In genomic region chr11:98740393-98741050, GRCm38 (mm10) we compare ENCODE assay signal across 8 mouse cellular contexts. TPM values are rescaled to one million over a fixed set of nuclear protein-coding genes. Genes with fewer than 3 reads are reported as not detected.
DNase-seq lines count a peak whose midpoint lies in the region; ATAC-seq and TF ChIP-seq lines count a peak whose summit lies in the region.

Gene Thra, plus strand, starts transcription at chr11:98740638.

- peaks cover 5% of the 10 kb centered on the region for H3K36me3 ChIP-seq in erythroblast, embryonic 14.5 days (ENCODE audit: control insufficient read depth)
- no peaks in the 10 kb centered on the region for H3K36me3 ChIP-seq in heart, embryonic 12.5 days
- H3K36me3 ChIP-seq in kidney, postnatal 0 days (ENCODE audit: insufficient read depth, low read length), result no peaks in the 10 kb centered on the region
- H3K36me3 ChIP-seq in liver, embryonic 11.5 days (ENCODE audit: control insufficient read depth, insufficient read depth, low read length), result no peaks in the 10 kb centered on the region

- peak; percentile 75 for ATAC-seq in heart, embryonic 12.5 days (ENCODE audit: insufficient number of reproducible peaks, low FRiP score)
- peak; percentile 31 for ATAC-seq in kidney, postnatal 0 days (replicated peaks; ENCODE audit: low FRiP score, low read depth)
- peak; percentile 83 for ATAC-seq in liver, embryonic 11.5 days (replicated peaks; ENCODE audit: low FRiP score)

- H3K9me3 ChIP-seq in erythroblast, embryonic 14.5 days (ENCODE audit: control insufficient read depth, low read length), result no peaks in the 10 kb centered on the region
- H3K9me3 ChIP-seq in heart, embryonic 12.5 days (replicated peaks), result no peaks in the 10 kb centered on the region
- no peaks in the 10 kb centered on the region for H3K9me3 ChIP-seq in kidney, postnatal 0 days (replicated peaks; ENCODE audit: low read length)
- no peaks in the 10 kb centered on the region for H3K9me3 ChIP-seq in liver, embryonic 11.5 days (ENCODE audit: control insufficient read depth, low read length)

- H3K4me3 ChIP-seq in bone marrow, adult 2 months (replicated peaks; ENCODE audit: control insufficient read depth, low read depth, low read length), result peak within 1 kb of the TSS; percentile 59
- peak within 1 kb of the TSS; percentile 84 for H3K4me3 ChIP-seq in erythroblast, embryonic 14.5 days (replicated peaks)
- peak within 1 kb of the TSS; percentile 87 for H3K4me3 ChIP-seq in heart, embryonic 12.5 days
- H3K4me3 ChIP-seq in kidney, postnatal 0 days (replicated peaks; ENCODE audit: low read depth, low read length), result peak within 1 kb of the TSS; percentile 97
- peak within 1 kb of the TSS; percentile 94 for H3K4me3 ChIP-seq in liver, embryonic 11.5 days (ENCODE audit: low read depth, low read length)

- 0 out of 2 replicates have a peak within 1 kb of the TSS, but pooled peaks have one; percentile 22 for H3K27ac ChIP-seq in bone marrow, adult 2 months (ENCODE audit: control insufficient read depth, insufficient read depth, low read depth, low read length, poor library complexity)
- peak within 1 kb of the TSS; percentile 92 for H3K27ac ChIP-seq in heart, embryonic 12.5 days (ENCODE audit: poor library complexity, severe bottlenecking)
- peak within 1 kb of the TSS; percentile 95 for H3K27ac ChIP-seq in kidney, postnatal 0 days
- peak within 1 kb of the TSS; percentile 80 for H3K27ac ChIP-seq in liver, embryonic 11.5 days (ENCODE audit: low read depth, low read length)

- peak within 1 kb of the TSS; percentile 80 for H3K4me2 ChIP-seq in heart, embryonic 12.5 days
- H3K4me2 ChIP-seq in kidney, postnatal 0 days (ENCODE audit: low read length), result peak within 1 kb of the TSS; percentile 84
- H3K4me2 ChIP-seq in liver, embryonic 11.5 days, result peak within 1 kb of the TSS; percentile 98

- H3K27me3 ChIP-seq in erythroblast, embryonic 14.5 days (ENCODE audit: control insufficient read depth), result no peaks in the 10 kb centered on the region
- no peaks in the 10 kb centered on the region for H3K27me3 ChIP-seq in heart, embryonic 12.5 days (replicated peaks)
- H3K27me3 ChIP-seq in kidney, postnatal 0 days (ENCODE audit: insufficient read depth, low read length), result no peaks in the 10 kb centered on the region
- H3K27me3 ChIP-seq in liver, embryonic 11.5 days (replicated peaks; ENCODE audit: control insufficient read depth, insufficient read depth, low read length), result no peaks in the 10 kb centered on the region

- peak; percentile 61 for DNase-seq in ES-CJ7 (ENCODE audit: low read depth, low spot score)
- peak; percentile 86 for DNase-seq in kidney, postnatal 0 days (ENCODE audit: low spot score)
- DNase-seq in liver, embryonic 11.5 days (ENCODE audit: low spot score), result peak; percentile 86
- peak; percentile 62 for DNase-seq in naive thymus-derived CD4-positive, alpha-beta T cell, adult 2 months (ENCODE audit: low read depth)
- DNase-seq in urinary bladder, adult 2 months (ENCODE audit: low spot score), result peak; percentile 57

- peaks cover 5% of the 10 kb centered on the region for H3K4me1 ChIP-seq in bone marrow, adult 2 months (ENCODE audit: control insufficient read depth, insufficient read depth, low read length)
- H3K4me1 ChIP-seq in erythroblast, embryonic 14.5 days (ENCODE audit: control insufficient read depth), result peaks cover 77% of the 10 kb centered on the region
- H3K4me1 ChIP-seq in heart, embryonic 12.5 days (replicated peaks), result peaks cover 54% of the 10 kb centered on the region
- H3K4me1 ChIP-seq in kidney, postnatal 0 days (replicated peaks; ENCODE audit: insufficient read depth, low read length), result peaks cover 44% of the 10 kb centered on the region
- peaks cover 58% of the 10 kb centered on the region for H3K4me1 ChIP-seq in liver, embryonic 11.5 days (replicated peaks; ENCODE audit: control insufficient read depth, insufficient read depth, low read length)

- TF ChIP-seq POLR2A in bone marrow, adult 2 months (IDR thresholded peaks at IDR 0.05; ENCODE audit: borderline replicate concordance, control insufficient read depth, low read depth, low read length), result 0 out of 2 replicates have a peak, but pooled peaks have one; percentile 25

- peak within 1 kb of the TSS; percentile 96 for H3K9ac ChIP-seq in heart, embryonic 12.5 days
- peak within 1 kb of the TSS; percentile 90 for H3K9ac ChIP-seq in kidney, postnatal 0 days (ENCODE audit: low read depth, low read length)
- H3K9ac ChIP-seq in liver, embryonic 11.5 days (ENCODE audit: low read depth, low read length), result peak within 1 kb of the TSS; percentile 96

- WGBS in bone marrow, adult 2 months, result 0% methylated on average over 22 of the region's 22 CpGs
- WGBS in heart, embryonic 12.5 days, result under 1% methylated on average over 22 of the region's 22 CpGs
- WGBS in kidney, postnatal 0 days, result under 1% methylated on average over 22 of the region's 22 CpGs
- 2% methylated on average over 22 of the region's 22 CpGs for WGBS in liver, embryonic 11.5 days

- no peak for TF ChIP-seq CTCF in bone marrow, adult 2 months (IDR thresholded peaks at IDR 0.05; ENCODE audit: control insufficient read depth, insufficient read depth, low read length)
- no peak for TF ChIP-seq CTCF in kidney, postnatal 0 days (IDR thresholded peaks at IDR 0.05; ENCODE audit: low read depth)

RNA-seq across cellular contexts. Expression of gene Thra, which starts in this region (rescaled TPM):
- polyA plus RNA-seq in bone marrow, adult 2 months (2011; ENCODE audit: insufficient read depth, insufficient read length, low replicate concordance, missing spikeins), result 27.5 and 35.4 TPM in 2 replicates
- 3.2 TPM in 2 replicates for polyA plus RNA-seq in erythroblast, embryonic 14.5 days (2012)
- 27.0 and 29.8 TPM in 2 replicates for polyA plus RNA-seq in heart, embryonic 12.5 days (2016; fragmentation: Nextera tagmentation; extraction: Ambion mirVana)
- polyA plus RNA-seq in kidney, postnatal 0 days (2015; fragmentation: Nextera tagmentation; extraction: Ambion mirVana), result 26.1 TPM in 2 replicates
- 26.6 and 31.6 TPM in 2 replicates for polyA plus RNA-seq in liver, embryonic 11.5 days (2014; fragmentation: Nextera tagmentation; extraction: Ambion mirVana)
- polyA plus RNA-seq in urinary bladder, adult 2 months (2012; rRNA removed), result 62.2 and 88.1 TPM in 2 replicates

Comparison
In these comparisons a context has a peak if more than half of its experiments do, and no peak if none do; other contexts are left out.
1. Peak in every context shown above with its lines: DNase-seq, ATAC-seq, H3K4me3 ChIP-seq and H3K27ac ChIP-seq.
2. H3K27ac ChIP-seq: peak in every context shown above with its lines; median percentile 95 in kidney, postnatal 0 days; 92 in heart, embryonic 12.5 days; 80 in liver, embryonic 11.5 days; 22 in bone marrow, adult 2 months.
3. ATAC-seq: peak in every context shown above with its lines; median percentile 83 in liver, embryonic 11.5 days; 75 in heart, embryonic 12.5 days; 31 in kidney, postnatal 0 days.